In genomic region chr14:46970673-46971072, GRCm38 (mm10) we compare ENCODE assay signal across 10 mouse cellular contexts.
DNase-seq lines count a peak whose midpoint lies in the region; ATAC-seq and TF ChIP-seq lines count a peak whose summit lies in the region.
"Had no signal": no experiment of that assay in that cellular context is flagged by ENCODE, and none has a peak within 500 bp of the region (broad histone marks: within the 10 kb centered on the region; RNA-seq: fewer than 3 reads in every experiment).

No protein-coding gene starts in this region.

- H3K4me1 ChIP-seq in lung, adult 2 months (ENCODE audit: control insufficient read depth, insufficient read depth, low read length): peaks cover 3% of the 10 kb centered on the region; the same call in 1 of the 2 replicates

- H3K4me3 ChIP-seq in gastrocnemius, adult 2 months: no peak overlapping the region
- H3K4me3 ChIP-seq in lung, adult 2 months (replicated peaks; ENCODE audit: extremely low read depth, low read depth, low read length): no peak overlapping the region

- peak; percentile 23; the same call in 1 of the 2 replicates for ATAC-seq in megakaryocyte progenitor cell, adult 5-6 weeks (replicated peaks; ENCODE audit: poor library complexity)

- 42% methylated on average over 3 of the region's 3 CpGs for WGBS in lung, adult 2 months

- intact Hi-C loops in gastrocnemius, adult 2 months (cut with DNase I): no loop called here

- TF ChIP-seq POLR2A in lung, adult 2 months (IDR thresholded peaks at IDR 0.05; ENCODE audit: borderline replicate concordance, extremely low read depth, low read depth, low read length): no peak

- H3K27ac ChIP-seq in gastrocnemius, adult 2 months: no peak overlapping the region
- H3K27ac ChIP-seq: liver, embryonic 14.5 days had no signal

- peak; percentile 63 for DNase-seq in gastrocnemius, adult 2 months
- no peak for DNase-seq in gastrocnemius, postnatal 25 days
- DNase-seq in lung, postnatal 4 days: peak; percentile 36 to 52
- DNase-seq in lung, postnatal 25 days (ENCODE audit: low spot score): no peak
- peak; percentile 28 to 68 for DNase-seq in cerebellum, postnatal 4 days (ENCODE audit: low spot score in 2 of 2)
- DNase-seq in ovary, postnatal 36 days (ENCODE audit: low spot score): no peak
- DNase-seq in lung, adult 2 months: no peak
- DNase-seq: thymus, postnatal 36 days had no signal

- no peak for TF ChIP-seq CTCF in gastrocnemius, adult 2 months (IDR thresholded peaks at IDR 0.05)
- TF ChIP-seq CTCF in lung, adult 2 months (IDR thresholded peaks at IDR 0.05; ENCODE audit: insufficient read depth, low read length): no peak

Comparison
In these comparisons a context has a peak if more than half of its experiments do, and no peak if none do; other contexts are left out.
1. DNase-seq: peak in gastrocnemius, adult 2 months (single experiment), lung, postnatal 4 days (2 of 2) and cerebellum, postnatal 4 days (2 of 2); none in gastrocnemius, postnatal 25 days (single experiment), lung, postnatal 25 days (single experiment), ovary, postnatal 36 days (single experiment) and lung, adult 2 months (single experiment).